Mouse (Mus musculus): ENCODE measurements around the gene Gm5142.

Gene Gm5142

GRCm38 (mm10) chr14:59178649-59179048 lies at the start of gene Gm5142:
Gene Gm5142 (minus strand): TSS chr14:59178749.
- DNase-seq, result no peak

- DNase-seq, result no peak
Measured at GRCm38 (mm10) chr14:59226240-59226639, 47.7 kb upstream of the Gm5142 start.

- no peak for DNase-seq
Measured at GRCm38 (mm10) chr14:59219241-59219640, 40.7 kb upstream of the Gm5142 start.

- DNase-seq, result no peak
Measured at GRCm38 (mm10) chr14:59209816-59210215, 31.3 kb upstream of the Gm5142 start.

- no peak for DNase-seq
Measured at GRCm38 (mm10) chr14:59209003-59209402, 30.5 kb upstream of the Gm5142 start.

GRCm38 (mm10) chr14:59205976-59206583 lies 27.5 kb upstream of the Gm5142 start:
- no peak for DNase-seq

GRCm38 (mm10) chr14:59205461-59205860 lies 26.9 kb upstream of the Gm5142 start:
- no peak for DNase-seq

- no peak for DNase-seq
Measured at GRCm38 (mm10) chr14:59201604-59202215, 23.2 kb upstream of the Gm5142 start.

GRCm38 (mm10) chr14:59200711-59201603 lies 22.4 kb upstream of the Gm5142 start, which contains the start of gene Rcbtb1:
Gene Rcbtb1 (plus strand): TSS chr14:59201209.
- DNase-seq, result peak; percentile 96

GRCm38 (mm10) chr14:59186121-59186520 lies 7.6 kb upstream of the Gm5142 start:
- no peak for DNase-seq

- no peak for DNase-seq
Measured at GRCm38 (mm10) chr14:59185514-59185913, 7.0 kb upstream of the Gm5142 start.

GRCm38 (mm10) chr14:59182732-59183131 lies 4.2 kb upstream of the Gm5142 start:
- DNase-seq, result no peak

- DNase-seq, result peak; percentile 70
Measured at GRCm38 (mm10) chr14:59157016-59157698, 21.4 kb downstream of the Gm5142 start.

GRCm38 (mm10) chr14:59155589-59155988 lies 23.0 kb downstream of the Gm5142 start:
- no peak for DNase-seq

- no peak for DNase-seq
Measured at GRCm38 (mm10) chr14:59142793-59143192, 35.8 kb downstream of the Gm5142 start, which contains the start of gene 1700129C05Rik. Gene 1700129C05Rik (minus strand): TSS chr14:59142893.

- no peak for DNase-seq
Measured at GRCm38 (mm10) chr14:59114281-59114680, 64.3 kb downstream of the Gm5142 start.
